Mouse (Mus musculus) small intestine, adult 2 months (tissue): ENCODE data around the gene Ssx2ip.

ENCODE experiments used
- CTCF ChIP-seq: fragments of 200-500 bp; IDR thresholded peaks from 2 replicates; pipeline ENCODE4 v1.5.1; 2012; ENCODE audit warnings: low read depth, mild to moderate bottlenecking, control low read depth, inconsistent platforms, low read length, moderate library complexity, mixed read lengths; ENCODE audit not compliant: insufficient replicate concordance, insufficient read length; ENCODE audit errors: extremely low read depth
- POLR2A ChIP-seq: fragments of 200-500 bp; IDR thresholded peaks from 2 replicates; pipeline ENCODE4 v1.6.1; 2012; ENCODE audit warnings: low read depth, mild to moderate bottlenecking, control low read depth, inconsistent platforms, low read length, moderate library complexity

DNA sequence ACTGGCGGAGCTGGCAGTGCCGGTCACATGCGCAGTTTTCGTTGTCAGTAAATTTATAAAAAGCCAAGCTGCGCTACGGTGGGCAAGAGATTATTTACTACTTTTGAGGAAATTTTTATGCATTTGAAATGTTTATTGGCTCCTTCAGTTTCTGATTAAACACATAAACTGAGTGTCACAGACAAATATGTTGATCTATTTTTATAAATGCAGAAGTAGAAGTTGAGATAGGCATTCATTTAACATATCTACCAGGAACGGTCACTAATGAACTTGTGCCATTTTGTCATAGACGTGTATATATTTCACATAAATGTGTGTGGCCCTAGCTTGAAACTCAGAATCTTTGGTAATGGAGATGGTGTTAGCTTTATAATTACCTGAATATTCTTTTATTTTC, 13.4 kb downstream of the Ssx2ip start:
- TF ChIP-seq POLR2A: no peak
- TF ChIP-seq CTCF: no peak
